Mouse (Mus musculus) layer of hippocampus, postnatal 10 days (tissue): ENCODE results near the gene 1700122O11Rik. TPM values are rescaled to one million over a fixed set of nuclear protein-coding genes. Genes with fewer than 3 reads are reported as not detected.
A peak's percentile ranks its signal among the peaks of the same experiment; 100 is the strongest.

Experiments
- DNase-seq, 2 experiments: peaks; one replicate each; pipeline ENCODE4 v3.0.0; 2021; ENCODE audit warnings: low spot score in 2 of 2
- total RNA-seq, 2 experiments: library from RNA; stranded (reverse); gene quantifications; 2 replicates each; pipeline ENCODE4 v1.2.3; 2021

The 1700122O11Rik gene
- total RNA-seq, 2 experiments from 2014 or later, result not detected

DNA sequence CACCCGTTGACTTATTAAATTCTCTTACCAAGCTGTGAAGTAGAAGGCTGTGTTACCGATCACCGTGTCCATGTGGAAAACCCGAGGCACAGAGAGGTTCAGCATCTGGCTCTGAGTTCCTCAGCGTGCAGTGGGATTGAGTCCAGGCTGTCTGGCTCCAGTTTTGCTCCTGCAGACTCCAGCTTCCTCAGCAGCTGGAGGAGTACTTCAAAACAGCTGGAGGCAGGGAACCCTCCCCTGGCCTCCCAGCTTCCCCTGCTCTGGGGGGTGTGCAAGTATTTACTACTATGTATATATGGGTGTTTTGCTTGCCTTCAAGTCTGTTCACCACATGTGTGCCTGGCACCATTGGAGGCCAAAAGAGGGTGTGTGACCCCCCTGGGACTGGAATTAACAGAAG is 9.8 kb downstream of the 1700122O11Rik start:
- DNase-seq, result no peak

DNA sequence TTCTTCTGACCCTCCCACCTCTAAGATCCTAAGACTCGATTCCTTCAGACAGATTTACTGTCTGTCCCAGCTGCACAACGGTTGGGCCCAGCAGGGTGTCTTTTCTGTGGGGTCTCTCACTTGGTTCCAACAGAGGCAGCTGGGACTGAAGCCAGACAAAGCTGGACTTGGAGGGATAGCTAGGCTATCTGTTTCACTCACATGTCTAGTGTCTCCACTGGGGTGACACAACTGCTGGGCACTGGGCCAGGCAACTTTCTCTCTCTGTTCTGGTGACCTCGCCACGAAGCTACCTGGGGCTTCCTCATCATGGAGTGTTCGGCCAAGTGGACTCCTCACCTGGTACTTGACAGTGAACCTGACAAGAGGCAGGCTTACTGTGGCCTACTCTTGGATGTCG is 10.4 kb downstream of the 1700122O11Rik start:
- DNase-seq, result no peak

DNA sequence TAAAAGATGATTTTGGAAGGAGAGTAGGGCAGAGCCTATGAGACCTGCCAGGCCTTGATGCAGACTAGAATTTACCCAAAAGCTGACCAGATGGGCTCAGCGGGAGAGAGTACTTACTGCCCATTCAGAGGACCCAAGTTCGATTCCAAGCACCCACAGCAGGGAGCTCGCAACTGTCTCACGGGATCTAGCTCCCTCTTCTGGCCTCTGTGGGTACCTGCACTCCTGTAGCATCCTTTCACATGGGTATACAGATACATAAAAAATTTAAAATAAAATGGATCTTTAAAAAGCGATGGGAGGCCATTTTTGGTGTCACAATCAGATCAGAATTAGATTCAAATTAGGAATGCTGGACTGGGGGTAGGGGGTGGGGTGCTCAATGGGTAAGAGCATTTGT is 11.1 kb downstream of the 1700122O11Rik start:
- DNase-seq, result no peak

- no peak for DNase-seq
Measured at GRCm38 (mm10) chr17:48024045-48024444, 14.0 kb downstream of the 1700122O11Rik start.

DNA sequence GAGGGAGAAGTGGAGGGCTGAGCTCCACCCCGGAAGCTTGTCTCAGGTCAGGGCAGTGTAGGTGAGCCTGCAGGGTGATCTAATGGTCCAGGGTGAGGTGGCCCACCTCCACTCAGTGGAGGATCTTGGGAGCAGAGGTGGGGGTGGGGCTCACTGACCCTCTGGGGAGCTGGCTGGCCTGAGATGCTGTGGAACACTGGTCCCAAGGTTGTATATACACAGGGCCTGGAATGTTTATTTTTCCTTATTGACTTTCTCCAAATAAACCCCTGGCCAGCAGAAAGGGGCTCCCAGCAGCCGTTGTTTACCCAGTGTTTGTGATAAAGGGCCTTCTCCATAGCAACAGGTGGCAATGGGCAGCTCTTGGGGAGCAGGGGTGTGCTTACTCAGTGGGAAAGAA is 18.5 kb downstream of the 1700122O11Rik start:
- DNase-seq, result no peak

DNA sequence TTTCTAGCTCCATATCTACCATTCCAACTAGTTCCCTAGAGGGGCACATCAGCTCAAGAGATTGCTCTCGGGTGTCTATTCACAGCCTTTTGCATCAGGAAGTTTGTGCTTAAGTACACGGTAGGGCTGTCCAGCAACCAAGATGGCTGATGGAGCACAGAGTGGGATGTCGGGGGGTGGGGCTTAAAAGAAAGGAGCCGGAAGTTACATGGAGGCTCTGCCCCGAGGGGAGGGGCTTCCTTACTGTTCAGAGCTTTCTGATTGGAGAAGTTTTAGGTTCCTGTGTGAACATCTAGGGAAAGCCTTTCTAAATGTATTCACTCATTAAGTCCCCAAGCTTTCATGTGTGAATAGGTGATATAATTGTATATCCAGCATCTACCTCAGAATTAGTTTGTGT is 21.5 kb downstream of the 1700122O11Rik start:
- DNase-seq, result no peak

GRCm38 (mm10) chr17:48012561-48012960 is 25.5 kb downstream of the 1700122O11Rik start:
- no peak for DNase-seq

DNA sequence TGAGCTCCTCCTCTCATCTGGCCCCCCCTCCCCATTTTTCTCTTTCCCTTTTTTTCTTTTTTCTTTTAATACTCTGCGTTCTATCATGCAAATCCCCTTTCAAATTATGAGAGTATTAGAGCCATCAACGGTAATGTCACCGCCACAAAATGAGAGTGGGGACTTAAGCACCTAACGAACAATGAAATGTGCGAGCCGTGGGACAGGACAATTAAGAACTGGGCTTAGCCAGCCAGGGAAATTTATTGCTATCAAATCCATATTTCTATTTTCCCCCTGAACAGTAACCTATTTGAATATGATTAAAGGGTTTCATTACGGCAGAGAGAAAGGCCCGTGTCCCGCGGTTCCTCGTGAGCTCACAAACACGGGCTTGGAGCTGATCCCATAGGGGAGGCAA is 27.0 kb downstream of the 1700122O11Rik start:
- no peak for DNase-seq

DNA sequence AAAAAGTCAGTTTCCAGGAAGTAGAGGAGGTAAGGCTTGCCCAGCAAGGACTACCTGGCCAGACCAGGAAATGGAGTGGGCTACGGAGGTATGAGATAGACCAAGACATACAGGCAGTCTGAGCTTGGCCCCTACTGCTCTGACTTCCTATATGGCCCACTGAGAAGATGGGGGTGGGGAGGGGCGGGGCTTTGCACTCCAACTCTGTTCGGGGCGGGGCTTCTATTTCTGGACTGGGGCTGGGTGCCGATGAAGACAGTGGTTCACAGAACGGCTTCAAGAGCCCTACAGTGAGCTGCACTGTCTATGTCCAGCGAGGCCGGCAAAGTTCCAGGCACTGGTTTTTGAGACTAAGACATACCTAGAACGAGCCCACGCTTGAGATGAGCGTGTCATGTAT is 27.8 kb downstream of the 1700122O11Rik start:
- no peak for DNase-seq

GRCm38 (mm10) chr17:48005816-48006215 is 32.3 kb downstream of the 1700122O11Rik start:
- DNase-seq, result no peak

GRCm38 (mm10) chr17:48005091-48005490 is 33.0 kb downstream of the 1700122O11Rik start:
- DNase-seq, result no peak

DNA sequence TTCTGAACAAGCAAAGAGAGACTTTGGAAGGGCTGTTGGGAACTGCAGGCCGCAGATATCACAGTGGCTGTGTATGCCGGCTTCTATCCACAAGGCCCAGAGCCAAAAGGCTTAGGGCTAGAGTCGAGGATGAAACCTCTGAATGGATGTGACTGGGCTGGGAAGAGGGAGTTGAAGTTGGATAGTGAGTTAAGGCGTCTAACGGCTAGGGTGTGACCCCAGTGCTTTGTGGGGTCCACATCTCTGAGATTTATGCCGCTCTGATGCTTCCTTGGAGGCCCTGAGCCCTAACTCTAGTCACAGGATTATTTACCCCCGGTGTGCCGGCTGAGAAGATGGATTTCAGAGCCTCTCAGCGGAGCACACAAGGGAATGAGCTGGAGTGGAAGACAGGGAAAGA is 33.5 kb downstream of the 1700122O11Rik start:
- no peak for DNase-seq

GRCm38 (mm10) chr17:48002486-48002885 is 35.6 kb downstream of the 1700122O11Rik start:
- DNase-seq, result no peak

DNA sequence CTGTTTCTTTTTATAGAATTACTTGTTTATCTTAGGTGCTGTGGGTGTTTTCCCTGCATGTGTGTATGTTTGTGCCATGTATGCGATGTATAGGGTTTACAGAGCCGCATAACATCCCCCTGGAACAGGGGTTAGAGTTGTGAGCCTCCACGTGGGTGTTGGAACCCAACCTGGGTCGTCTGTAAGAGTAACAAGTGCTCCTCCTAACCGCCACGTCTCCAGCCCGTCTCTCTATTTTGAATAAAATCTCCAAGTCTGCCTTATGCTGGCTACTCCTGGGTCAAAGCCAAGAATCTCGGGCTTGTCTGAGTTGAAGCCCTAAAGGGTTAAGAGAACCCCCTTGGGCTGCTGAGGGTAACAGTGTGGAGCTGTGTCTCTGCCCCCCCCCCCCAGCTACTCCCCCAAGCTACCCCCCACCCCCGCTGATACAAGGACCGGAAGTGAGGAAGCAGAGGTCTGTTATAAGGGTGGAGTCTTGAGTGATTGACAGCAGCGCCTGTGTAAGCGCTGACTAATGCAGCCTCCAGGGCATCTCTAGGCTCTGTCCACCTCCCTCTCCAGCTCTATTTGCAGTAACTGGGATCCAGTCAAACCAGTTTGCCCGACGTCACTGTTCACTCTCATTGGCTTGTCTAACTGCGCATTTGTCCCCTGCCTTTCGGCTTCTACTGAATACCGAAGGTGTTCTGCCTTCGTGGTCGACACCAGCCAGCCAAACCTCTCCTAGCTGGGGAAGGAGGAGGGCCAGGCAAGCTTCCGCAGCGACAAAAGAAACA is 36.3 kb downstream of the 1700122O11Rik start:
- peak; percentile 31 to 34 for DNase-seq

DNA sequence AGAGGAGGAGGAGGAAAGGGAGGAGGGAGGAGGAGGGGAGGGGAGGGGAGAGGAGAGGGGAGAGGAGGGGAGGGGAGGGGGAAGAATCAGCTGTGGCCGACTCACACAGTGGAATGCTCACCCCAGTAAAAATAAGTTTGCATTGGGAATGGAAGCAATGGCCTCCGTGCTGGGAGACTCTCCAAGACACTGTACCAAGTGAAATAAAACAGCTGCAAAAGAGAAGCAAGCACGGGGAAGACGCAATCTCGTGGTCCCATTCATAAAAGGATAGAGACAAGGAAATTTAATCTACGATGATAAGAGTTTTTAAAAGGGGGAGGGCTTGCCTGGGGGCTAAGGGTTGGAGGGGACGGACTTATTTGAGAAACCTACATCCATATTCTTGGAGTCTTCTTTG is 36.9 kb downstream of the 1700122O11Rik start:
- no peak for DNase-seq

DNA sequence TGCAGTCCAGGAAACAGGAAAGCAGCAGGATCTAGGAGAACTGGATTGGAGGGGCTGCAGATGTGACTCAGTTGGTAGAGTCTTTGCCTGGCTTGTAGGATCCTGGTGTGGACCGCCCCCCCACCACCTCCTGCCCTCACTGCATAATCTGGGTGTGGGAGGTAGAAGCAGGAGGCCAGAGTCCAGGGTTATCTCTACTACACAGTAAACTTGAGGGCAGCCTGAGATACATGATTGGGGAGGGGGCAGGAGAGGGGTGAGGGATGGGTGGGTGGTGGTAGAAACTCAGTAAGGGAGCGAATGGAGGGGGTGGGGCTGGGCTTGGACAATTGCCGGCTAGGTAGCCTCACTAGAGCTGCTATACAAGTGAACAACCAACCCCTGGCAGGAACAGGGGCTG is 38.3 kb downstream of the 1700122O11Rik start:
- no peak for DNase-seq

GRCm38 (mm10) chr17:47999403-47999802 is 38.7 kb downstream of the 1700122O11Rik start:
- DNase-seq, result no peak

DNA sequence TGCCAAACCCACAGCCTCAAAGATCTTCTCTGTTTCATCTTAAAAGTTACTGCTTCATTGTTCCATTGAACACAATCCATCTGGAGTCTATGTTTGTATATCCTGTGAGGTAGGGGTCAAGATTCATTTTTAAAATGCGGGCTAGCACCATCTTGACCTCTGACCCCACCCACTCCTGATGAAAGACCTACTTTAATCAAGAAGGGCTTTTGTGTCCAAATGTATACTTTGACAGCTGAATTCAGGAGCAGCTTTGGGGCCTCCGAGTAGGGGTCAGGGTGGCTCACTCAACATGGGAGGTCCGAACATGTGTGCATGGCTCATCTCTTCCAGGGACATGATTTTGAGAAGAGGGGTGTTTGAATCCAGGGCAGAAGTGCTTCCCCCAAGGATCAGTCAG is 40.3 kb downstream of the 1700122O11Rik start:
- DNase-seq, result no peak

DNA sequence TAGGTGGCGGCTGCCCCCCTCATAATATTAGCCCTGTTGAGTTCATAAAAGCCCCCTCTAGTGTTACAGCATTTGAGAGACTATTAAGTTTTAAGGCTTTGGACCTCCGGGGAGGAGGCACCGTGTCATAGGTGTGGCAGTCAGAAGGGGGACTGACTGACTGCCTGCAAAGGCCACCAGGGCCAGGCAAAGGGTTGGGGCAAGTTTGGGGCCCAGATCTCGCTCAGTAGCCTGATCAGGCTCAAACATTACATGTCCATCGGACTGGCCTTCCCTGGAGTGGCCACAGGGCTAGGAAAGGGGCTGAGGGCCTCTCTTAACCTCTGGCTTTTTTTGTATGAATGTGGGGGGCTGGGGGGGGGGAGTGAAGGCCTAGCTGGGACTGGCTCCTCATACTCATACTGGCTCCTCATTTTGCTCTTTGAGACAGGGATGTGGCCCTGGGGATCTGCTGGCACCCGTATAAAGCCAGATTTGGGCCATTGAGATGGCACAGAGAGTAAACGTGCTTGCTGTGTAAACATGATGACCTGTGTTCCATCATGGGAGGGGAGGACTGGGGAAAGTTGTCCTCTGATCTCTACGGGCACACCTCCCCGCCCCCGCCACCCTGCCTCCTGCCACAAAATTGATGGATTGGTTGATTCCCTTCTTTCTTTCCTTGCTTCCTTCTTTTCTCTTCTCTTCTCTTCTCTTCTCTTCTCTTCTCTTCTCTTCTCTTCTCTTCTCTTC is 47.5 kb downstream of the 1700122O11Rik start:
- no peak for DNase-seq

DNA sequence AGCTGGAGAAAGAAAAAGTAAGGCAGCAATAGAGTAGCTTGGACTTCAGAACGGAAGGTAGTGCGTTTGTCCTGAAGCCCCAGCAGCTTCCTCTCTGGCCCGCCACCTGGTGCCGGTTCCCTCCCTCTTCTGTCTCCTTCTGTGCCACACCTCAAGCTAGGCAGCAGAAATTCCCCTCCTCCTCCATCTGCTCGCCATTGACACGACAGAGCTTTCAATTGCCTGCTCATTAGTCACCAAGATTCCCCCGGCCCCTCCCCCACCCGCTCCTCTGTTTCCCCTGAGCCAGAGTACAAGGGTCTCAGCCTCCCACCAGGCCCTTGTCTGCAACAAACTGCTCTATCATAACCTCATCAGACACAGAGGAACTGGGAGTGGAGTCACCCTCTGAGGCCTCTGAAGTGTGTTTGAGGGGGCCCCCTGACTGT is 48.1 kb downstream of the 1700122O11Rik start:
- no peak for DNase-seq

- DNase-seq, result no peak
Measured at GRCm38 (mm10) chr17:47988811-47989210, 49.3 kb downstream of the 1700122O11Rik start.

GRCm38 (mm10) chr17:47988074-47988473 is 50.0 kb downstream of the 1700122O11Rik start:
- no peak for DNase-seq
